Mouse (Mus musculus) G1E (cell line): ENCODE results near the gene Hoxd8.

Experiments used
- CTCF ChIP-seq: IDR thresholded peaks from 2 replicates; pipeline ENCODE4 v1.5.1; 2012; ENCODE audit warnings: low read depth, low read length, inconsistent platforms, mixed read lengths
- GATA1 ChIP-seq: IDR thresholded peaks from 2 replicates; pipeline ENCODE4 v1.6.1; 2012; ENCODE audit warnings: borderline replicate concordance, low read length, inconsistent platforms, mixed read lengths
- GATA2 ChIP-seq: IDR thresholded peaks from 2 replicates; pipeline ENCODE4 v1.6.1; 2012; ENCODE audit warnings: low read depth, low read length, inconsistent platforms, borderline replicate concordance
- POLR2AphosphoS5 ChIP-seq: IDR thresholded peaks from 2 replicates; pipeline ENCODE4 v1.6.1; 2012; ENCODE audit warnings: low read depth, low read length, inconsistent platforms; ENCODE audit not compliant: insufficient replicate concordance

GRCm38 (mm10) chr2:74726551-74726950 is 22.1 kb downstream of the Hoxd8 start, which contains the start of gene Gm28230:
- no peak for TF ChIP-seq CTCF
- TF ChIP-seq POLR2AphosphoS5: no peak
- TF ChIP-seq GATA1: no peak
- TF ChIP-seq GATA2: no peak
